Mouse (Mus musculus): ENCODE data around the gene Cenpv.

GRCm38 (mm10) chr11:62554163-62554855 lies 15.2 kb upstream of the Cenpv start:
- TF ChIP-seq CTCF (IDR thresholded peaks at IDR 0.05; ENCODE audit: low read depth) = no peak
- no peak for TF ChIP-seq EP300 (IDR thresholded peaks at IDR 0.05; ENCODE audit: low read depth)
